Mouse (Mus musculus) midbrain, embryonic 11.5 days (tissue): Measurements from ENCODE around the gene Pdlim3. TPM values are rescaled to one million over a fixed set of nuclear protein-coding genes. Genes with fewer than 3 reads are reported as not detected.
"Not testable (repeated sequence)": the region's sequence is repeated elsewhere in the genome, so short reads cannot be mapped to it uniquely, and the experiment has no call there.

Source experiments
- ATAC-seq: fragments of 200-750 bp; cut with Nextera tagmentation; 2 replicates; pipeline ENCODE4 v1.8.0; 2017; ENCODE audit warnings: moderate TSS enrichment, moderate library complexity; ENCODE audit not compliant: low FRiP score
- DNase-seq: peaks from one replicate; pipeline ENCODE4 v3.0.0; 2015; ENCODE audit warnings: low spot score; ENCODE audit errors: missing footprints
- H3K27ac ChIP-seq: fragments of 300-500 bp; sonication (generic); 2 replicates; pipeline ENCODE4 v1.5.1; 2014; ENCODE audit warnings: low read depth, low read length
- H3K27me3 ChIP-seq: fragments of 300-500 bp; sonication (generic); 2 replicates; pipeline ENCODE4 v1.6.1; 2014; ENCODE audit warnings: mild to moderate bottlenecking, low read length, moderate library complexity, mixed read lengths; ENCODE audit not compliant: control insufficient read depth, insufficient read depth
- H3K36me3 ChIP-seq: fragments of 300-500 bp; sonication (generic); 2 replicates; pipeline ENCODE4 v1.6.1; 2014; ENCODE audit warnings: mild to moderate bottlenecking, low read length, moderate library complexity, mixed read lengths; ENCODE audit not compliant: control insufficient read depth, insufficient read depth
- H3K4me1 ChIP-seq: fragments of 300-500 bp; sonication (generic); 2 replicates; pipeline ENCODE4 v1.6.1; 2014; ENCODE audit warnings: low read length; ENCODE audit not compliant: control insufficient read depth, insufficient read depth
- H3K4me2 ChIP-seq: fragments of 300-500 bp; sonication (generic); 2 replicates; pipeline ENCODE4 v1.6.1; 2014; ENCODE audit warnings: mild to moderate bottlenecking, moderate library complexity
- H3K4me3 ChIP-seq: fragments of 300-500 bp; sonication (generic); 2 replicates; pipeline ENCODE4 v1.5.1; 2014; ENCODE audit warnings: low read depth, low read length
- H3K9ac ChIP-seq: fragments of 300-500 bp; sonication (generic); 2 replicates; pipeline ENCODE4 v1.6.1; 2014; ENCODE audit warnings: low read length
- H3K9me3 ChIP-seq: fragments of 300-500 bp; sonication (generic); 2 replicates; pipeline ENCODE4 v1.6.1; 2016; ENCODE audit warnings: low read length; ENCODE audit not compliant: control insufficient read depth
- WGBS: fragments of 180-500 bp; shearing (Covaris S2); extraction: QIAGEN DNeasy Blood & Tissue Kit; methylation state at CpG from one replicate; pipeline ENCODE4 v1.1.7; 2014; 5-methylcytosine and 5-hydroxymethylcytosine counted together
- polyA plus RNA-seq: library from polyadenylated mRNA; unstranded; fragments of >200 nt; fragmentation: Nextera tagmentation; extraction: Ambion mirVana; gene quantifications from 2 replicates; pipeline ENCODE4 v1.2.1, GENCODE M21; 2014

Pdlim3 gene
- 34.4 and 42.2 TPM in 2 replicates for polyA plus RNA-seq

DNA sequence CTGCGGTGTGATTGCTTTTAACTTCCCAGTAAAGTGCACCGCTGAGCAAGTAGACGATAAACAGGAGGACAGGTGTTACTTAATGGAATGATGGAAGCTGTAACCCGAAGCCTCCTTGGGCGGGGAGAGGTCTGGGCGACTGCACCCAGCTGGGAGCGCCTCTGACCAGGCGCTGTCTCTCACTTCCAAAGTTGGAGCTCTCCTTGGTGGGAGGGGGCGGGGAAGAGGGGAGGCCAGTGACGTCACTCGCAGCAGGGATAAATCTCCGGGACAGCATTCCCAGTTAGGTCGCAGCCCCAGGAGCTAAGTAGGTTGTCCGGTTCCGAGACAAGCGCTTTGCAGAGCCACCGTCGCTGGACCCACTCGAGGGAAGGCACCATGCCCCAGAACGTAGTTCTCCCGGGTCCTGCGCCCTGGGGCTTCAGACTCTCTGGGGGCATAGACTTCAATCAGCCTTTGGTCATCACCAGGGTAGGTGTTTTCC lies at the start of gene Pdlim3:
Pdlim3 (plus strand) TSS at position 260 of the 484 bp plus-strand sequence.
- under 1% methylated on average over 22 of the region's 22 CpGs for WGBS
- peaks cover 9% of the 10 kb centered on the region; the same call in 1 of the 2 replicates for H3K4me1 ChIP-seq
- DNase-seq: peak; percentile 92
- peak within 1 kb of the TSS; percentile 30 for H3K4me3 ChIP-seq
- peak; percentile 81 for ATAC-seq
- peaks cover 3% of the 10 kb centered on the region for H3K27me3 ChIP-seq
- H3K27ac ChIP-seq: no peak within 1 kb of the TSS
- no peaks in the 10 kb centered on the region for H3K36me3 ChIP-seq
- no peaks in the 10 kb centered on the region for H3K9me3 ChIP-seq
- peak within 1 kb of the TSS; percentile 60 for H3K4me2 ChIP-seq
- H3K9ac ChIP-seq: peak within 1 kb of the TSS; percentile 38

GRCm38 (mm10) chr8:45843306-45843705 lies 42.0 kb upstream of the Pdlim3 start:
- no peak overlapping the region for H3K27ac ChIP-seq
- H3K27me3 ChIP-seq: no peaks in the 10 kb centered on the region
- ATAC-seq: no peak
- WGBS: 80% methylated on average over 5 of the region's 5 CpGs
- H3K36me3 ChIP-seq: no peaks in the 10 kb centered on the region
- no peak overlapping the region for H3K4me2 ChIP-seq
- H3K9me3 ChIP-seq: no peaks in the 10 kb centered on the region
- H3K4me3 ChIP-seq: no peak overlapping the region
- H3K4me1 ChIP-seq: no peaks in the 10 kb centered on the region
- H3K9ac ChIP-seq: no peak overlapping the region
- peak; percentile 66 for DNase-seq

DNA sequence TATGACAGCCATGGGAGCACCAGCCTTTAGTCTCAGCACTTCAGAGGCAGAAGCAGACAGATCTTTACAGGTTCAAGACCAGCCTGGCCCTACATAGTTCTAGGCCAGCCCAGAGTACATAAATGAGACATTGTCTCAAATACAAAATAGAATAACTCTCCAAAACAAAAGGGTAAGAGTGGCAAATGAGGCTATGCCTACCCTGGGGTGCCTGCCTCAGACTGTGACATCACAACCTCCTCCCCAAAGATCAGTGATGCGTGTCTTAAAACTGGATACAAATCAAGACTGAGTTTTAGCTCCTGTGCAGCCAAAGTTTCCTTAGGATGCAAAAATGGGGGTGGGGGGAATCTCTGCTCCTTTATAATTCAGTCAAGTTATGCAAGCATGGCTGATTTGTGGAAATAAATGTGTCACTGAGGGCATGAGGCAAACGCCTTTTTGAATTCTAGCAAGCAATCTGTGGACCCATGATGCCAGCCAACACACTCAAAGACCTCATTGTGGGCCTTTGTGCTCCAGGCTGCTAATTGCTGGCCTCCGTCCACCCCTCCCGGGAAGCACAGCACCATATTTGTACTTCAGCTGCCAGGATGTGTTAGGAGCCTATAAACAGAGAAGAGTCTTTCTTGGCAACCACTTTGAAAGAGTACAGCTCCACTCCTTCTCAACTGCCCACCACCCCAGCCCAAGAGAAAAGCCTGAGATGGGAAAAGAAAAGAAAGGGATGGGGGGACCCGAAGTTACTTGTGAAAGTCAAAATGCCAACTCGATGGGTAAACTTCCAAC lies 41.0 kb upstream of the Pdlim3 start:
- Histone ChIP-seq H3K36me3 (no peaks in the 10 kb centered on the region), H3K4me2 (no peak overlapping the region), H3K4me3 (no peak overlapping the region), H3K9ac (no peak overlapping the region), H3K27me3 (no peaks in the 10 kb centered on the region), H3K27ac (no peak overlapping the region), H3K4me1 (no peaks in the 10 kb centered on the region), H3K9me3 (no peaks in the 10 kb centered on the region)
- 81% methylated on average over 6 of the region's 6 CpGs for whole genome bisulfite sequencing
- ATAC-seq (no peak), DNase-seq (no peak)

DNA sequence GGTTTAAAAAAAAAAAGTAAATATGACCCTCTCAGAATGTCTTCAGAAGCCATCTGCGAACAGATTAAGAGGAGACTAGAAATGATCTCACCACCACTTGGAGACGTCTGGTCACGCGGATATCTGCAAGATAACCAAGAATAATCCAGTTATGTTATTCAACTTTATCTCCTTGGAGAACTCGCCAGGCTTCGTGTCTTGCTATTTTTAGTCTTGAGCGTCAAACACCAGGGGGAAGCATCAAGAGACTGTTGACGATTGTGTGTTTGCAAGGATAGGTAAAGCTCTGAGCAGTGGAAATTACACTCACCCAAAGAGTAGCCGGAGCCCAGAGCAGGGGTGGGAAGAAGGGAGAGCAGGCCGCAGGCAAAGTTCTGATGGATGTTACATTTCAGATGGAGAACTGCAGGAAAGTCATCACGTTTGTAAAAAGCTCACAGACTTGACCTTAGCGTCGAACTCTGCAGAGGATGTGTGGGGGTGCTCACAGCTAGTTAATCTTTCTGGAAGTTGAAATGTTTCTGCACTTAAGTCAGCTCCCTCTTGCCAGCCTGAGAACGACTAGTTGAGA lies 40.3 kb upstream of the Pdlim3 start:
- DNase-seq: no peak
- WGBS: 69% methylated on average over 14 of the region's 14 CpGs
- no peaks in the 10 kb centered on the region for H3K27me3 ChIP-seq
- H3K4me3 ChIP-seq: no peak overlapping the region
- H3K9me3 ChIP-seq: no peaks in the 10 kb centered on the region
- ATAC-seq: no peak
- H3K4me2 ChIP-seq: no peak overlapping the region
- no peaks in the 10 kb centered on the region for H3K4me1 ChIP-seq
- H3K27ac ChIP-seq: no peak overlapping the region
- no peak overlapping the region for H3K9ac ChIP-seq
- H3K36me3 ChIP-seq: no peaks in the 10 kb centered on the region

DNA sequence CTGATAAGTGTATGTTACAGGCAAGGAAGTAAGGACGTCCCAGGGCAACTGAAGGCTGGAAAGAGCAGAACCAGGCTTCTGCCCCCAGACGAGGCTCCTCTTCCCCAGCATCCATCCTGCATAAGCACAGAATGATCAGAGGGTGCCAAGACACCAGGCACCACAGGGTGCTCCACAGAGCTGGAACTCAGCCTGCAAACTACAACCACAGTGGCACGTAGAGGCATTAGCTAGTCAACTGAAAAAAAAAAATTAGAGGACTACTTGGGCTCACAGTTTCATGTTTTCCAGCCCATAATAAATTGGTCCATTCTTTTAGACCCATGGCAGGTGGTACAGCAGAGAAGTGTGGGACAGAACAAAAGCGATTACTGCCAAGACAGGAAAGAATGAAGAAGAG lies 39.4 kb upstream of the Pdlim3 start:
- WGBS: 75% methylated on average over 4 of the region's 4 CpGs
- Histone ChIP-seq H3K36me3 (no peaks in the 10 kb centered on the region), H3K4me1 (no peaks in the 10 kb centered on the region), H3K9ac (no peak overlapping the region), H3K4me3 (no peak overlapping the region), H3K4me2 (no peak overlapping the region), H3K27ac (no peak overlapping the region), H3K9me3 (no peaks in the 10 kb centered on the region), H3K27me3 (no peaks in the 10 kb centered on the region)
- ATAC-seq (no peak), DNase-seq (no peak)

GRCm38 (mm10) chr8:45855118-45855517 lies 30.1 kb upstream of the Pdlim3 start:
- no peaks in the 10 kb centered on the region for H3K4me1 ChIP-seq
- ATAC-seq (no peak), DNase-seq (no peak)
- no peak overlapping the region for H3K27ac ChIP-seq
- no peak overlapping the region for H3K4me2 ChIP-seq
- no peak overlapping the region for H3K4me3 ChIP-seq
- no peaks in the 10 kb centered on the region for H3K27me3 ChIP-seq
- H3K9ac ChIP-seq: no peak overlapping the region
- H3K9me3 ChIP-seq: no peaks in the 10 kb centered on the region
- H3K36me3 ChIP-seq: no peaks in the 10 kb centered on the region
- 92% methylated on average over 4 of the region's 4 CpGs for WGBS

DNA sequence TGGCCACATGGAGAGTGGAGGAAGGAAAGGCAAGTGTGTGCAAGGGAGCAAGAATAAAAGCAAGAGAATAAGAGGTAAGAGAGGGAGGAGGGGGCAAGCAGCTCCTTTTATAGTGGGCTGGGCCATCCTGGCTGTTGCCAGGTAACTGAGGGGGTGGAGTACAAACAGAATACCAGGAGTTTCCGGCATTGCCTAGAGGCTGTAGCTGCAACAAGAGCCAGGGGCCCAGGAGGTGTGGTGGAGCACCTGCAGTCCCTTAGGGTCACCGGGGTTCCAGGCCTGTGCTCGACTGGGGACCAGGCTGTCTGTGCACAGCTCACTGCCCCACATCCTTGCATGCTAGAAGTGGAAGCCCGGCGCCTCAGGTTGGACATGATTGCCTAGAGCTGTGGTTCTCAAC lies 27.5 kb upstream of the Pdlim3 start:
- WGBS: 49% methylated on average over 5 of the region's 5 CpGs

GRCm38 (mm10) chr8:45858391-45858790 lies 26.9 kb upstream of the Pdlim3 start:
- Histone ChIP-seq H3K36me3 (no peaks in the 10 kb centered on the region), H3K27ac (no peak overlapping the region), H3K9ac (no peak overlapping the region), H3K9me3 (no peaks in the 10 kb centered on the region), H3K4me2 (no peak overlapping the region), H3K4me1 (no peaks in the 10 kb centered on the region), H3K27me3 (no peaks in the 10 kb centered on the region), H3K4me3 (no peak overlapping the region)
- ATAC-seq: no peak
- WGBS: 42% methylated on average over 9 of the region's 9 CpGs
- DNase-seq: peak; percentile 80

More for the DNA sequence above, 27.5 kb upstream of the Pdlim3 start:
- Histone ChIP-seq H3K27ac (no peak overlapping the region), H3K4me3 (no peak overlapping the region), H3K27me3 (no peaks in the 10 kb centered on the region), H3K9me3 (no peaks in the 10 kb centered on the region), H3K36me3 (no peaks in the 10 kb centered on the region), H3K9ac (no peak overlapping the region), H3K4me1 (no peaks in the 10 kb centered on the region), H3K4me2 (no peak overlapping the region)
- no peak for ATAC-seq
- DNase-seq: peak; percentile 79

- H3K4me3 ChIP-seq, H3K27me3 ChIP-seq, H3K4me2 ChIP-seq, H3K9ac ChIP-seq, H3K36me3 ChIP-seq, ATAC-seq, DNase-seq, H3K9me3 ChIP-seq, H3K27ac ChIP-seq: not testable (repeated sequence)
- peaks cover 20% of the 10 kb centered on the region for H3K4me1 ChIP-seq
- 84% methylated on average over 10 of the region's 11 CpGs for WGBS
Measured at GRCm38 (mm10) chr8:45871587-45871986, 13.7 kb upstream of the Pdlim3 start.
